Mouse (Mus musculus) G1E (cell line): ENCODE data around the gene Rtp3. TPM values are rescaled to one million over a fixed set of nuclear protein-coding genes. Genes with fewer than 3 reads are reported as not detected.

Experiments used
- ATAC-seq: 2 replicates; pipeline ENCODE4 v1.8.0; 2016; ENCODE audit warnings: mild to moderate bottlenecking; ENCODE audit not compliant: insufficient number of reproducible peaks, poor library complexity, low FRiP score, severe bottlenecking; ENCODE audit errors: extremely low read depth
- DNase-seq: peaks from one replicate; pipeline ENCODE4 v3.0.0; 2012; ENCODE audit warnings: low spot score
- H3K27me3 ChIP-seq: 2 replicates; pipeline ENCODE4 v1.6.1; 2012; ENCODE audit warnings: mild to moderate bottlenecking, low read length, inconsistent platforms; ENCODE audit not compliant: insufficient read depth
- H3K36me3 ChIP-seq: replicated peaks from 2 replicates; pipeline ENCODE3; 2012; ENCODE audit warnings: mild to moderate bottlenecking, inconsistent platforms
- H3K4me1 ChIP-seq: 2 replicates; pipeline ENCODE4 v1.6.1; 2012; ENCODE audit warnings: low read depth, low read length, inconsistent platforms, mixed read lengths; ENCODE audit not compliant: insufficient read depth
- H3K4me3 ChIP-seq: 2 replicates; pipeline ENCODE4 v1.5.1; 2012; ENCODE audit warnings: low read depth, mild to moderate bottlenecking, inconsistent platforms, low read length, moderate library complexity, mixed read lengths
- H3K9me3 ChIP-seq: replicated peaks from 2 replicates; pipeline ENCODE4 v1.6.1; 2012; ENCODE audit warnings: inconsistent platforms
- CTCF ChIP-seq: IDR thresholded peaks from 2 replicates; pipeline ENCODE4 v1.5.1; 2012; ENCODE audit warnings: low read depth, low read length, inconsistent platforms, mixed read lengths
- GATA1 ChIP-seq: IDR thresholded peaks from 2 replicates; pipeline ENCODE4 v1.6.1; 2012; ENCODE audit warnings: borderline replicate concordance, low read length, inconsistent platforms, mixed read lengths
- GATA2 ChIP-seq: IDR thresholded peaks from 2 replicates; pipeline ENCODE4 v1.6.1; 2012; ENCODE audit warnings: low read depth, low read length, inconsistent platforms, borderline replicate concordance
- POLR2AphosphoS5 ChIP-seq: IDR thresholded peaks from 2 replicates; pipeline ENCODE4 v1.6.1; 2012; ENCODE audit warnings: low read depth, low read length, inconsistent platforms; ENCODE audit not compliant: insufficient replicate concordance
- TAL1 ChIP-seq: conservative IDR thresholded peaks from 2 replicates; pipeline ENCODE4 v1.6.1; 2012; ENCODE audit warnings: low read depth, low read length, inconsistent platforms, mixed read lengths
- polyA plus RNA-seq: library from polyadenylated mRNA; stranded (reverse); fragments of >175 nt; gene quantifications from 2 replicates; pipeline ENCODE4 v1.2.3, GENCODE M21; 2012
- total RNA-seq, 2 experiments: library from RNA; stranded (forward) in 1 of 2; stranded (reverse) in 1 of 2; fragments of 200-1000 nt in 1 of 2; fragments of >200 nt in 1 of 2; fragmentation: Nextera tagmentation in 1 of 2; gene quantifications; 2 replicates each; pipeline ENCODE4 v1.2.3; 2014 to 2017

Gene Rtp3
- total and polyA plus RNA-seq, 3 experiments, result 0.16 TPM; not detected in 2

GRCm38 (mm10) chr9:110997245-110997644 is 6.9 kb upstream of the Rtp3 start:
- Histone ChIP-seq H3K36me3 (no peaks in the 10 kb centered on the region), H3K4me3 (no peak overlapping the region), H3K27me3 (peaks cover 7% of the 10 kb centered on the region; the same call in 1 of the 2 replicates), H3K9me3 (no peaks in the 10 kb centered on the region), H3K4me1 (peaks cover 6% of the 10 kb centered on the region)
- ATAC-seq (peak; percentile 85), DNase-seq (peak; percentile 70)
- TF ChIP-seq POLR2AphosphoS5 (no peak), CTCF (peak; percentile 98)

- DNase-seq (peak; percentile 54), ATAC-seq (peak; percentile 77)
- Histone ChIP-seq H3K9me3 (no peaks in the 10 kb centered on the region), H3K4me3 (peak overlapping the region; percentile 59; the same call in 1 of the 2 replicates), H3K4me1 (peaks cover 6% of the 10 kb centered on the region), H3K36me3 (no peaks in the 10 kb centered on the region), H3K27me3 (peaks cover 4% of the 10 kb centered on the region)
- TF ChIP-seq POLR2AphosphoS5 (no peak), CTCF (no peak), TAL1 (no peak), GATA2 (no peak), GATA1 (no peak)
These were observed 4.4 kb upstream of the Rtp3 start for GRCm38 (mm10) chr9:110994716-110995172.

- no peak for TF ChIP-seq TAL1
- no peak for TF ChIP-seq CTCF
- TF ChIP-seq GATA1, result no peak
- TF ChIP-seq GATA2, result no peak
- no peak overlapping the region for H3K4me3 ChIP-seq
These were observed 2.9 kb upstream of the Rtp3 start for GRCm38 (mm10) chr9:110993281-110993709.

GRCm38 (mm10) chr9:110989543-110989942 is 840 bp downstream of the Rtp3 start:
- Histone ChIP-seq H3K9me3 (peaks cover 16% of the 10 kb centered on the region), H3K27me3 (peaks cover 7% of the 10 kb centered on the region), H3K4me1 (peaks cover under 1% of the 10 kb centered on the region), H3K4me3 (no peak overlapping the region), H3K36me3 (no peaks in the 10 kb centered on the region)
- ATAC-seq, result no peak
- no peak for DNase-seq
- TF ChIP-seq GATA2 (no peak), POLR2AphosphoS5 (no peak), TAL1 (no peak), CTCF (no peak), GATA1 (no peak)

More at GRCm38 (mm10) chr9:110993281-110993709, 2.9 kb upstream of the Rtp3 start:
- DNase-seq (no peak), ATAC-seq (no peak)
- peaks cover 6% of the 10 kb centered on the region for H3K4me1 ChIP-seq
- H3K9me3 ChIP-seq, result no peaks in the 10 kb centered on the region
- no peaks in the 10 kb centered on the region for H3K36me3 ChIP-seq
- peaks cover 7% of the 10 kb centered on the region for H3K27me3 ChIP-seq

- no peak overlapping the region for H3K4me3 ChIP-seq
These were observed 1.2 kb downstream of the Rtp3 start for GRCm38 (mm10) chr9:110989141-110989540.

GRCm38 (mm10) chr9:110988078-110988477 is 2.3 kb downstream of the Rtp3 start:
- Histone ChIP-seq H3K36me3 (no peaks in the 10 kb centered on the region), H3K27me3 (peaks cover 7% of the 10 kb centered on the region), H3K4me1 (no peaks in the 10 kb centered on the region), H3K9me3 (peaks cover 21% of the 10 kb centered on the region), H3K4me3 (no peak overlapping the region)
- DNase-seq (no peak), ATAC-seq (no peak)
- TF ChIP-seq TAL1 (no peak), POLR2AphosphoS5 (no peak), GATA2 (no peak), GATA1 (no peak), CTCF (no peak)

More at GRCm38 (mm10) chr9:110989141-110989540, 1.2 kb downstream of the Rtp3 start:
- Histone ChIP-seq H3K27me3 (peaks cover 7% of the 10 kb centered on the region), H3K9me3 (peaks cover 20% of the 10 kb centered on the region), H3K4me1 (no peaks in the 10 kb centered on the region), H3K36me3 (no peaks in the 10 kb centered on the region)
- TF ChIP-seq CTCF (no peak), GATA1 (no peak), POLR2AphosphoS5 (no peak), TAL1 (no peak), GATA2 (no peak)
- ATAC-seq, result no peak
- DNase-seq, result no peak

GRCm38 (mm10) chr9:110987331-110987730 is 3.1 kb downstream of the Rtp3 start:
- H3K27me3 ChIP-seq, result peaks cover 7% of the 10 kb centered on the region
- ATAC-seq (no peak), DNase-seq (no peak)
- peaks cover 21% of the 10 kb centered on the region for H3K9me3 ChIP-seq
- H3K4me3 ChIP-seq, result no peak overlapping the region
- no peaks in the 10 kb centered on the region for H3K36me3 ChIP-seq
- TF ChIP-seq POLR2AphosphoS5, result no peak
- TF ChIP-seq TAL1, result no peak
- TF ChIP-seq GATA2, result no peak
- TF ChIP-seq GATA1, result no peak
- no peak for TF ChIP-seq CTCF
- H3K4me1 ChIP-seq, result no peaks in the 10 kb centered on the region
